Mouse (Mus musculus): ENCODE results near the gene Smok2b. TPM values are rescaled to one million over a fixed set of nuclear protein-coding genes. Genes with fewer than 3 reads are reported as not detected.
"Not testable (repeated sequence)": the region's sequence is repeated elsewhere in the genome, so short reads cannot be mapped to it uniquely, and the experiment has no call there.

The Smok2b gene
- polyA plus RNA-seq, 1 experiment: not detected

- H3K36me3 ChIP-seq (ENCODE audit: control insufficient read depth, insufficient read depth, low read length); H3K27ac ChIP-seq (ENCODE audit: insufficient read depth, low read depth, low read length); H3K4me1 ChIP-seq (ENCODE audit: control insufficient read depth, insufficient read depth, insufficient read length, low read length); H3K4me3 ChIP-seq (ENCODE audit: low read depth, low read length); H3K27me3 ChIP-seq (ENCODE audit: control insufficient read depth, insufficient read depth, low read length): not testable (repeated sequence)
- WGBS: 86% methylated on average over 7 of the region's 13 CpGs
Observed at GRCm38 (mm10) chr17:13240807-13241727, 11.0 kb downstream of the Smok2b start.

- H3K4me3 ChIP-seq (ENCODE audit: low read depth, low read length); H3K4me1 ChIP-seq (ENCODE audit: control insufficient read depth, insufficient read depth, insufficient read length, low read length); H3K27me3 ChIP-seq (ENCODE audit: control insufficient read depth, insufficient read depth, low read length); H3K27ac ChIP-seq (ENCODE audit: insufficient read depth, low read depth, low read length); H3K36me3 ChIP-seq (ENCODE audit: control insufficient read depth, insufficient read depth, low read length): not testable (repeated sequence)
- 48% methylated on average over 1 of the region's 5 CpGs for WGBS
Observed at GRCm38 (mm10) chr17:13254786-13255185, 24.7 kb downstream of the Smok2b start.

Other genes with a start within 250 kb of the Smok2b start
- gene Wtap, start 236.1 kb upstream of the Smok2b start, polyA plus RNA-seq (2012; rRNA removed): 4.5 and 11.0 TPM in 2 replicates
- 511 and 521 TPM in 2 replicates for gene Sod2, start 223.4 kb upstream of the Smok2b start, polyA plus RNA-seq (2012; rRNA removed)
- 0.76 and 1.1 TPM in 2 replicates for gene Gpr31b, start 178.0 kb upstream of the Smok2b start, polyA plus RNA-seq (2012; rRNA removed)
- gene Tcp10b, start 169.2 kb upstream of the Smok2b start, polyA plus RNA-seq (2012; rRNA removed): not detected in 2 replicates
- 0.77 and 15.8 TPM in 2 replicates for gene Unc93a, start 98.4 kb upstream of the Smok2b start, polyA plus RNA-seq (2012; rRNA removed)
- gene Smok2a, start 9.1 kb upstream of the Smok2b start, polyA plus RNA-seq (2012; rRNA removed): not detected in 2 replicates
- not detected in 2 replicates for gene Tcp10c, start 124.3 kb downstream of the Smok2b start, polyA plus RNA-seq (2012; rRNA removed)